8 mouse cellular contexts compared by ENCODE assay signal in the genomic region with DNA sequence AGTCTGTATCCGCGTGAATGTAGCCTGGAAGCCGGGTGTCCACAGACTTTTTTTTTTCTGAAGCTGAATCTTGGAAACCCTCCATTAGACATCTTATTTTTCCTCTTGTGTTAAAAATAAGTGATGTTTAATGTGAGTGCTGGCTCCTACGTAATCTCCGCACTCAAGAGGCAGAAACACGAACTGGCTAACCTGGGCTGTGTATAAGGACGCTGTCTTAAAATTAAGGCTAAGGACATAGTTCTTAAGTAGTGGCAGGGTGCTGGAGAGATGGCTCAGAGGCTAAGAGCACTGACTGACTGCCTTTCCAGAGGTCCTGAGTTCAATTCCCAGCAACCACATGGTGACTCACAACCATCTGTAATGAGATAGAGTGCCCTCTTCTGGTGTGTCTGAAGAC. TPM values are rescaled to one million over a fixed set of nuclear protein-coding genes. Genes with fewer than 3 reads are reported as not detected.
DNase-seq lines count a peak whose midpoint lies in the region; ATAC-seq and TF ChIP-seq lines count a peak whose summit lies in the region.

No protein-coding gene starts in this region.

- ATAC-seq in frontal cortex, adult (ENCODE audit: low TSS enrichment) = no peak; the same call in 1 of the 2 replicates
- no peak for ATAC-seq in heart, postnatal 0 days (ENCODE audit: insufficient read depth, low read depth)

- peak; percentile 9 to 11 for DNase-seq in frontal cortex, postnatal 36 days (ENCODE audit: low spot score in 2 of 2)
- DNase-seq in right cerebral cortex, postnatal 10 days (ENCODE audit: low spot score in 2 of 2) = peak; percentile 23 to 24
- no peak for DNase-seq in right cerebral cortex, postnatal 36 days (ENCODE audit: low spot score in 2 of 2)
- no peak for DNase-seq in heart, postnatal 0 days (ENCODE audit: low spot score)
- DNase-seq in lung, postnatal 36 days = peak; percentile 3
- no peak for DNase-seq in gastrocnemius, postnatal 25 days
- no peak for DNase-seq in Muller cell, postnatal 12 days (ENCODE audit: inconsistent ontology term)

- 7% methylated on average over 7 of the region's 7 CpGs for WGBS in heart, postnatal 0 days

- H3K9ac ChIP-seq in heart, postnatal 0 days (replicated peaks; ENCODE audit: low read depth, low read length) = peak overlapping the region; percentile 60; the same call in 1 of the 2 replicates

- no peak for TF ChIP-seq EP300 in heart, postnatal 0 days (IDR thresholded peaks at IDR 0.05; ENCODE audit: low read depth)

- no peaks in the 10 kb centered on the region for H3K27me3 ChIP-seq in heart, postnatal 0 days (ENCODE audit: control insufficient read depth, insufficient read depth, low read length)

- peak overlapping the region; percentile 84; the same call in 1 of the 2 replicates for H3K27ac ChIP-seq in heart, postnatal 0 days (ENCODE audit: low read depth)

- peaks cover 19% of the 10 kb centered on the region for H3K36me3 ChIP-seq in heart, postnatal 0 days (replicated peaks; ENCODE audit: control insufficient read depth, insufficient read depth, low read length)

- H3K4me1 ChIP-seq in heart, postnatal 0 days (ENCODE audit: control insufficient read depth, insufficient read depth) = no peaks in the 10 kb centered on the region

- no peak for TF ChIP-seq CTCF in heart, postnatal 0 days (IDR thresholded peaks at IDR 0.05; ENCODE audit: low read depth)

- peak overlapping the region; percentile 75 for H3K4me2 ChIP-seq in heart, postnatal 0 days (ENCODE audit: low read depth, low read length)

- peak overlapping the region; percentile 60 for H3K4me3 ChIP-seq in heart, postnatal 0 days (ENCODE audit: low read depth, low read length)

- no peaks in the 10 kb centered on the region for H3K9me3 ChIP-seq in heart, postnatal 0 days (replicated peaks; ENCODE audit: control insufficient read depth, low read length)

RNA-seq across cellular contexts. Expression of a gene that starts 0.7 kb away (rescaled TPM):
- total RNA-seq in heart, postnatal 0 days (2014; rRNA removed; ENCODE audit: low replicate concordance) = 123 and 172 TPM in 2 replicates
- polyA plus RNA-seq in heart, postnatal 0 days (2015; fragmentation: Nextera tagmentation; extraction: Ambion mirVana) = 43.7 and 49.4 TPM in 2 replicates
- 100 to 1,000 TPM in 1 of 2 experiments, 10 to 100 TPM in 1; 81.6 to 122 TPM for total RNA-seq in gastrocnemius, postnatal 25 days (2021)

RNA-seq across cellular contexts. Expression of a gene that starts 21.0 kb away (rescaled TPM):
- 12.7 and 27.6 TPM in 2 replicates for total RNA-seq in heart, postnatal 0 days (2014; rRNA removed; ENCODE audit: low replicate concordance)
- 4.2 and 5.0 TPM in 2 replicates for polyA plus RNA-seq in heart, postnatal 0 days (2015; fragmentation: Nextera tagmentation; extraction: Ambion mirVana)
- total RNA-seq in gastrocnemius, postnatal 25 days (2021) = 1 to 10 TPM; 4.6 to 5.0 TPM

Comparison
In these comparisons a context has a peak if more than half of its experiments do, and no peak if none do; other contexts are left out.
1. DNase-seq: peak in frontal cortex, postnatal 36 days (2 of 2), right cerebral cortex, postnatal 10 days (2 of 2) and lung, postnatal 36 days (single experiment); none in right cerebral cortex, postnatal 36 days (0 of 2), heart, postnatal 0 days (single experiment), gastrocnemius, postnatal 25 days (single experiment) and Muller cell, postnatal 12 days (single experiment).